Mouse (Mus musculus): ENCODE results near the gene Olfr1054.
"Not testable (repeated sequence)": the region's sequence is repeated elsewhere in the genome, so short reads cannot be mapped to it uniquely, and the experiment has no call there.

Olfr1054 gene

DNA sequence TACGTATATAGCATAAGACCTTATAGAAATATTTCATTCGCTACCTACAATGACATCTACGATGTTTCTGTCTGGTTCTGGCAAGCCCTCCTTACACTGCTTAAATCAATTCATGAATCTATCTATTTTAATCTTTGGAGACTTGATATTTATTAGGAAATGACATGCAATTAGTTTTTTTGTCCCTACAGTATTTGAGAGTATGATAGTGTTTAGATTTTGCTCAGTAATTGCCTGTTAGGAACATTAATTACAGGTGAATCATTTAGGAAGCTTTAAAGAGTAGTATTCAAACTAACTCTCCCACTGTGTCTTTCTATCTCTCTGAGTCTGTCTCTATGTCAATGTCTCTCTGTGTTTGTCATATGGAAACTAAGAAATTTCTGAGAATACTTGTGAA is at the start of gene Olfr1054:
TSS of gene Olfr1054 (minus strand) at position 101 of the 400 bp plus-strand sequence.
- no peak for DNase-seq (ENCODE audit: low read depth, low spot score)

DNA sequence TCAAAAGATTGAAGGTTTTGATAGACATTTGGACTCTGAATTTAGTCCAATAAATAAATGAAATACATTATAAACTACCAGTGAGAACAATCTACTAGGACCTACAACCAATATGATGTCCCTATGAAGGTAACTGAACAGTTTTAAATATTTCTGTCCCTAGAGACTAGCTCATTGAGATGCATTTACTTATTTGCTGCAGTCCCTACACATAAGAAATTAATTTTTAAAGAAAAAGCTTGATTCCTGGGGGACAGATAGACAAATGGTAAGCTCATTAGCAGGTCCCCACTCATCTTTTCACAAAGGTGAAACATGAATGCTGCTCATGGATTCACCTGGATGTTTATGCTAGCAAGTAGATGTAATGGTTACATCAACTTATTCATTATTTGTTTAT is 43.1 kb upstream of the Olfr1054 start, which contains the start of gene Olfr1057:
TSS of gene Olfr1057 (minus strand) at position 101 of the 400 bp plus-strand sequence.
- no peak for DNase-seq (ENCODE audit: low read depth, low spot score)

DNA sequence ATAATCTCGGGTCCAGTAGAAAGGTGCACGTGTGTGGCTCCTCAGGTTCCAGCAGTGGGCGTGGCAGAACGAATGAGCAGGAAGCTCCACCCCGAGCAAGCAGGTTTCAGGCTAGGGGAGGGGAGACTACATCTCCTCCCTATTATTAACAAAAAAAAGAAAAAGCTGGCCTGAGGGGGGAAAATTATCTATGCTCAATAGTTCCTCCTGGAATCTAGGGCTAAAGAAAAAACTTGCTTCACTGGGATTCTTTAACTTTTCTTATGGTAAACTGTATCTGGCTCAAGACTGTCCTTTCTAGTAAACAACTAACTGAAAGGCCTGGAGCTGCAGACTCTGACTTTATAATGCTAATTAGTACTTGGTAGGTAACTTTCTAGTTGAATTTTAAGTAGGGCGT is 31.1 kb upstream of the Olfr1054 start:
- DNase-seq (ENCODE audit: low read depth, low spot score), result not testable (repeated sequence)

DNA sequence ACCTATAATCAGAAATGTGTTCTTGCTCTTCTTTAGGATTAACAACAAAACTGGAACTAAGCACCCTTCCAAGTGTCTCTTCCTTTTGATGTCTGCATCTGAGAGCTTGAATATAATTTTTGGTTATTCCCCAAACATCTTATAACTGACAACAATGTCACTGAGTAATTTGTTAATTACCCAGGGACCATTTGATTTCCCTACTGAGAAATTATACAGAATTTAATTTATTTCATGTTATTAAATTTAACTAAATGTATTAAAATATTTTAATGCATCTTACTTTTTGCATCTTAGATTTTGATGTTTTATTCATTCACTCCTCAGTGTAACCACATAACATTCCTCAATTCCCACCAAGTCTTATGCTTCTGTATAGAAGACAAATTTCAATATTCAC is 27.1 kb upstream of the Olfr1054 start, which contains the start of gene Olfr1056:
TSS of gene Olfr1056 (minus strand) at position 101 of the 400 bp plus-strand sequence.
- DNase-seq (ENCODE audit: low read depth, low spot score), result no peak

DNA sequence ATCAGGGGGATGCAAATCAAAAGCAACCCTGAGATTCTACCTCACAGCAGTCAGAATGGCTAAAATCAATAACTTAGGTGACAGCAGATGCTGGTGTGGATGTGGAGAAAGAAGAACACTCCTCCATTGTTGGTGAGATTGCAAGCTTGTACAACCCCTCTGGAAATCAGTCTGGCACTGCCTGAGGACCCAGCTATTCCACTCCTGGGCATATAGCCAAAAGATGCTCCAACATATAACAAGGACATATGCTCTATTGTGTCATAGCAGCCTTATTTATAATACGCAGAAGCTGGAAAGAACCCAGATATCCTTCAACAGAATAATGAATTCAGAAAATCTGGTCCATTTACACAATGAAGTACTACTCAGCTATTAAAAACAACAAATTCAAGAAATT is 16.5 kb upstream of the Olfr1054 start:
- not testable (repeated sequence) for DNase-seq (ENCODE audit: low read depth, low spot score)

DNA sequence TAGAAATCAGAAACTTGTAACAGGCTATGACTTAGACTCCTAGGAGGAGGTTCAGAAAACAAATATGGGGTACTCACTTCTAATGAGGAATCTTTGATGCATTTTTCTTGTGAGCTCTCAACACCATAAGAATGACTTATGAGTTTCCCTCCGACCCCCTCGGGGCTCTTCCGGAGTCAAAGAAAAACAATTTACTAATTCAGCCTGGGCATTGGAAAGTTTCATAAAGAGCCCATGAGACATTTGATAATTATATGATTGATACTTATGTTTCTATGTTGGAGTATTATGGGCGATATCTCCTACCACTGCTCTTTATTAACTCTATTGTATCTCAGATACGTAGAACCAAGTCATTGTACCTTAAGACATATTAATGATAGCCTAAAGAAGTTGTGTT is 15.0 kb upstream of the Olfr1054 start, which contains the start of gene Olfr1055:
TSS of gene Olfr1055 (minus strand) at position 101 of the 400 bp plus-strand sequence.
- DNase-seq (ENCODE audit: low read depth, low spot score), result no peak

DNA sequence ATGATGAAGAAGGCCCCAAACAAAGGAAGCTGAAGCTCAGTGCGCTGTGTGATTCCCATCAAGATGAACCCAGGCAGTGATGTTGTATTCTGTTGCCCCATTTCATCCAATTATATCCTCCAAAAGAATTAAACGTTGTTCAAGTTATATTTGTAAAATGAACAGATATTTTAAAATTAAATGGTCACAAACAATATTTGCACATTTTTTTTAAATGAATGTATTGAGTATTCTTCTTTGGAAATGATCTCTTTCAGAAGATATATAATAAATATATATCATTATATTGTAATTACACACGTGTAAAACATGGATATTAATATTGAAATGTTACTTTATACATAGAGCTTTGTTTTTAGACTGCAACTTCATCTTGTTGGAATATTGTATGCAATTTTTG is 20.0 kb downstream of the Olfr1054 start, which contains the start of gene Olfr1053:
TSS of gene Olfr1053 (minus strand) at position 101 of the 400 bp plus-strand sequence.
- DNase-seq (ENCODE audit: low read depth, low spot score), result no peak

DNA sequence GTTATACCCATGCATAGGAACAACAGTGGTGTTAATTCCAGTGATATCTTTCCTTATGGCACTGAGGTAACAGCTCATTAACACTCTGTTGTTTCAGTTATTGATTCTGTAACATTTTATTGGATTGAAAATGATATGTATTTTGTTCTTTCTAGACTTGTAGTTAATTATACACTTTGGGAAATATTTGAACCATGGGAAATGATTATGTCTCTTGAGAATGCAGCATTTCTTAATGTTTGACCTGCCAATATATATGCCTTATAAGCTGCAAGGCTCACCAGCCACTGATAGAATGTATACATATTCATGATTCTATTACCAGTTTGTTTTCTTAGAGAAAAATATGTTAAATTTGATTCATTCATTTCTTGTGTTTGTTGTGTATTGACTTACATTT is 43.1 kb downstream of the Olfr1054 start, which contains the start of gene Olfr1052:
TSS of gene Olfr1052 (plus strand) at position 301 of the 400 bp plus-strand sequence.
- no peak for DNase-seq (ENCODE audit: low read depth, low spot score)
